Mouse (Mus musculus): ENCODE measurements around the gene Sema4f. TPM values are rescaled to one million over a fixed set of nuclear protein-coding genes. Genes with fewer than 3 reads are reported as not detected.

The Sema4f gene
- polyA plus RNA-seq, 1 experiment, result not detected

- Histone ChIP-seq H3K4me3 (replicated peaks) (no peak overlapping the region), H3K27me3 (replicated peaks) (peaks cover 83% of the 10 kb centered on the region), H3K36me3 (replicated peaks; ENCODE audit: low read length) (no peaks in the 10 kb centered on the region), H3K9me3 (no peaks in the 10 kb centered on the region), H3K4me1 (peaks cover 23% of the 10 kb centered on the region)
- no peak for TF ChIP-seq GATA1 (IDR thresholded peaks at IDR 0.05; ENCODE audit: borderline replicate concordance, low read length)
- TF ChIP-seq FLI1 (IDR thresholded peaks at IDR 0.05; ENCODE audit: low read length), result no peak
Observed at GRCm38 (mm10) chr6:82917076-82917777, 22.3 kb downstream of the Sema4f start.

DNA sequence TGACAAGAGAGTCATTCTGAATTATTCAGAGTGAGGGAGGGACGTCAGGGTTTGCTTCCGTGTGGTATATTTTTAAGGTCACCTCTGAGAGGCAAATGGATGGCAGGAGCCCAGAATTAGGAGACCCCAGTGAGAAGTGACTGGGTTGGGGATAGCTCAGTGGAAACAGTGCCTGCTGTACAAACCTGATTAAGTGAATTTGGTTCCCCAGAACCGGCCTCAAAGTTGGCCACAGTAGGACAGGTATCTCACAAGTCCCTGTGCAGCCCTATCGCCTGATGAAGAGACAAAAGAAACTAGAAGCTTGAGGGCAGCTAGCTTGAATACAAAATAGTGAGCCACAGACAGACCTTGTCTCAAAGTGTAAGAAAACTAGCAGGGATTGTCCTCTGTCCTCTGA is 23.1 kb downstream of the Sema4f start:
- TF ChIP-seq FLI1 (IDR thresholded peaks at IDR 0.05; ENCODE audit: low read length) (no peak), GATA1 (IDR thresholded peaks at IDR 0.05; ENCODE audit: borderline replicate concordance, low read length) (no peak)
- H3K4me1 ChIP-seq, result peaks cover 31% of the 10 kb centered on the region
- H3K27me3 ChIP-seq (replicated peaks), result peaks cover 83% of the 10 kb centered on the region
- no peak overlapping the region for H3K4me3 ChIP-seq (replicated peaks)
- H3K9me3 ChIP-seq, result peaks cover 7% of the 10 kb centered on the region; the same call in 1 of the 2 replicates
- H3K36me3 ChIP-seq (replicated peaks; ENCODE audit: low read length), result no peaks in the 10 kb centered on the region

GRCm38 (mm10) chr6:82915889-82916288 is 23.7 kb downstream of the Sema4f start:
- Histone ChIP-seq H3K9me3 (peaks cover 10% of the 10 kb centered on the region; the same call in 1 of the 2 replicates), H3K4me1 (peaks cover 37% of the 10 kb centered on the region), H3K36me3 (replicated peaks; ENCODE audit: low read length) (no peaks in the 10 kb centered on the region), H3K4me3 (replicated peaks) (no peak overlapping the region), H3K27me3 (replicated peaks) (peaks cover 80% of the 10 kb centered on the region)
- TF ChIP-seq GATA1 (IDR thresholded peaks at IDR 0.05; ENCODE audit: borderline replicate concordance, low read length) (no peak), FLI1 (IDR thresholded peaks at IDR 0.05; ENCODE audit: low read length) (no peak)

GRCm38 (mm10) chr6:82913336-82914247 is 26.0 kb downstream of the Sema4f start:
- peaks cover 60% of the 10 kb centered on the region for H3K27me3 ChIP-seq (replicated peaks)

GRCm38 (mm10) chr6:82911303-82911702 is 28.3 kb downstream of the Sema4f start:
- Histone ChIP-seq H3K36me3 (replicated peaks; ENCODE audit: low read length) (no peaks in the 10 kb centered on the region), H3K27me3 (replicated peaks) (peaks cover 42% of the 10 kb centered on the region), H3K4me3 (replicated peaks) (no peak overlapping the region), H3K4me1 (peaks cover 69% of the 10 kb centered on the region), H3K9me3 (peaks cover 10% of the 10 kb centered on the region; the same call in 1 of the 2 replicates)
- no peak for TF ChIP-seq FLI1 (IDR thresholded peaks at IDR 0.05; ENCODE audit: low read length)
- TF ChIP-seq GATA1 (IDR thresholded peaks at IDR 0.05; ENCODE audit: borderline replicate concordance, low read length), result no peak

More at GRCm38 (mm10) chr6:82913336-82914247, 26.0 kb downstream of the Sema4f start:
- no peak; the same call in 1 of the 2 replicates for TF ChIP-seq FLI1 (IDR thresholded peaks at IDR 0.05; ENCODE audit: low read length)
- no peak for TF ChIP-seq GATA1 (IDR thresholded peaks at IDR 0.05; ENCODE audit: borderline replicate concordance, low read length)
- no peaks in the 10 kb centered on the region for H3K36me3 ChIP-seq (replicated peaks; ENCODE audit: low read length)
- peaks cover 58% of the 10 kb centered on the region for H3K4me1 ChIP-seq
- peaks cover 10% of the 10 kb centered on the region; the same call in 1 of the 2 replicates for H3K9me3 ChIP-seq
- peak overlapping the region; percentile 86 for H3K4me3 ChIP-seq (replicated peaks)

GRCm38 (mm10) chr6:82909136-82909855 is 30.3 kb downstream of the Sema4f start:
- Histone ChIP-seq H3K36me3 (replicated peaks; ENCODE audit: low read length) (no peaks in the 10 kb centered on the region), H3K27me3 (replicated peaks) (peaks cover 54% of the 10 kb centered on the region), H3K9me3 (peaks cover 10% of the 10 kb centered on the region; the same call in 1 of the 2 replicates), H3K4me3 (replicated peaks) (peak overlapping the region; percentile 81), H3K4me1 (peaks cover 88% of the 10 kb centered on the region)
- TF ChIP-seq FLI1 (IDR thresholded peaks at IDR 0.05; ENCODE audit: low read length) (no peak), GATA1 (IDR thresholded peaks at IDR 0.05; ENCODE audit: borderline replicate concordance, low read length) (no peak)

GRCm38 (mm10) chr6:82908034-82908433 is 31.5 kb downstream of the Sema4f start:
- Histone ChIP-seq H3K9me3 (peaks cover 10% of the 10 kb centered on the region; the same call in 1 of the 2 replicates), H3K27me3 (replicated peaks) (peaks cover 49% of the 10 kb centered on the region), H3K4me3 (replicated peaks) (no peak overlapping the region), H3K36me3 (replicated peaks; ENCODE audit: low read length) (no peaks in the 10 kb centered on the region), H3K4me1 (peaks cover 87% of the 10 kb centered on the region)
- TF ChIP-seq GATA1 (IDR thresholded peaks at IDR 0.05; ENCODE audit: borderline replicate concordance, low read length) (no peak), FLI1 (IDR thresholded peaks at IDR 0.05; ENCODE audit: low read length) (no peak)

DNA sequence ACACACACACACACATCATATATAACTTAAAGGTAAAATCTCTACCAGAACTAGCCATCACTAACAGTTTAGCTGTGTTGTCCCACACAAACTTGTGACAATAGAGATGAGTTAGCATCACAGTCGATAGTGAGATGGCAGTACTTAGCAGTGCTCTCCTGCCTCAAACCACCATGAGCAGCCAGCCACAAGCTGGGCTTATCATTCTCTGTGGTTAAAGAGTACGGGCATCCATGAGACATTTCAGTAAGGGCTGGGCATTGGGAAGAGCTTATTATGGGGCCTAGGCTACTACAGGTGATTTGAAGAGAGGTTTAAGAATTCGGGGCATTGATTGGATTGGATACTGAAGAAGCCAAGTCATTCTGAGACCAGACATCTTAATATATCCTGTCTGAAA is 32.6 kb downstream of the Sema4f start:
- peaks cover 39% of the 10 kb centered on the region for H3K27me3 ChIP-seq (replicated peaks)
- no peaks in the 10 kb centered on the region for H3K36me3 ChIP-seq (replicated peaks; ENCODE audit: low read length)
- no peak overlapping the region for H3K4me3 ChIP-seq (replicated peaks)
- no peak for TF ChIP-seq FLI1 (IDR thresholded peaks at IDR 0.05; ENCODE audit: low read length)
- no peak for TF ChIP-seq GATA1 (IDR thresholded peaks at IDR 0.05; ENCODE audit: borderline replicate concordance, low read length)
- H3K4me1 ChIP-seq, result peaks cover 87% of the 10 kb centered on the region
- peaks cover 8% of the 10 kb centered on the region; the same call in 1 of the 2 replicates for H3K9me3 ChIP-seq

DNA sequence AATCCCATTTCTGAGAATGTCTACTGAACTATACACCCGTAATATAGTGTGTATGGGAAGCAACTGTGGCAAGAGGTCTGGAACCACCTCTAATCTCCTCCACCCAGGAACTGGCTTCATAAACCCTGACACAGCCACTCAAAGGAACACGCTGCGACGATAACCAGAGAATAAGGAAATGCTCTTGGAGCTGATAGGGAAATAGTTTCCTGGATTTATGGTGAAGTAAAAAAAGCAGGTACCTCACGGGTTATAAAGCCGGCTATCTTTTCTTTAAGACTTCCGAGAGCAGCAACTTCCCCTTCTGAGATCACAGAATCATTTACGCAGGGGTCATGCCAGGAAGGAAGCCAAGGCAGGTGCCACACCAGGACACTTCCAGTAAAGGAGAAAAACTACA is 37.0 kb downstream of the Sema4f start:
- Histone ChIP-seq H3K36me3 (replicated peaks; ENCODE audit: low read length) (no peaks in the 10 kb centered on the region), H3K9me3 (0 out of 2 replicates have a peak, but pooled peaks cover 4% of the 10 kb centered on the region), H3K27me3 (replicated peaks) (peaks cover 63% of the 10 kb centered on the region), H3K4me3 (replicated peaks) (peak overlapping the region; percentile 23), H3K4me1 (peaks cover 71% of the 10 kb centered on the region)
- TF ChIP-seq GATA1 (IDR thresholded peaks at IDR 0.05; ENCODE audit: borderline replicate concordance, low read length), result peak; percentile 70; the same call in 1 of the 3 replicates
- no peak for TF ChIP-seq FLI1 (IDR thresholded peaks at IDR 0.05; ENCODE audit: low read length)

All from megakaryocyte, embryonic 14.5 days (primary cell).